Mouse (Mus musculus): ENCODE data around the gene Gm20388.

DNA sequence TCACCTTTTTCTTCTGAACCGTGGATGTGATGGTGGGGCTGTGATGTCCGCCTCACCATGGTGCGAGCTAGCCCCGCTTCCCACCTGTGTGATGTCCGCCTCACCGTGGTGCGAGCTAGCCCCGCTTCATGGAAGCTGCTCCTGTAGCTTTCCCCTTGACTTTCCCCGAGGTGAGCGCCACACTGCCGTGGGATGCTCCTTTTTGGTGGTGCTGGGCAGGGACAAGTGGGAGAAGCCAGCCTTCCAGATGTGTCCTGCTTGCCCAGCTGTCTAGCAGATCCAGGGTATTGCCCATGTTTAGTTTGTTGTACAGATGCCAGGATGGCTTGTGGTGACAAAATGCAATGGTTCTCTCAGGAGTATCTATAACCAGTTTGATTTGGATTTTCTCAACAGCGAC is 1752.5 kb downstream of the Gm20388 start:
- no peak for TF ChIP-seq POLR2A (IDR thresholded peaks at IDR 0.05; ENCODE audit: insufficient read depth, low read length)
- no peak for TF ChIP-seq CTCF (IDR thresholded peaks at IDR 0.05; ENCODE audit: low read depth, low read length)

Measured in ES-Bruce4 (cell line).